Mouse (Mus musculus) left cerebral cortex, postnatal 4 days (tissue): Measurements from ENCODE around the gene Gm20481. TPM values are rescaled to one million over a fixed set of nuclear protein-coding genes. Genes with fewer than 3 reads are reported as not detected.
A peak's percentile ranks its signal among the peaks of the same experiment; 100 is the strongest.
"Not testable (repeated sequence)": the region's sequence is repeated elsewhere in the genome, so short reads cannot be mapped to it uniquely, and the experiment has no call there.

Experiments used
- DNase-seq: peaks from one replicate; pipeline ENCODE4 v3.0.0-alpha.2; 2022
- intact Hi-C: fragments of 180-260 bp; cut with DNase I; formaldehyde crosslinking; loops from one replicate; pipeline ENCODE4 v1.15.1; 2025
- total RNA-seq, 2 experiments: library from RNA; stranded (reverse); gene quantifications; 2 replicates each; pipeline ENCODE4 v1.2.3; 2021

Gm20481 gene
- not detected for total RNA-seq

GRCm38 (mm10) chr17:34969822-34970221, at the start of gene Gm20481:
Gm20481 (plus strand) TSS chr17:34969912.
- not testable (repeated sequence) for DNase-seq

GRCm38 (mm10) chr17:34922939-34923338, 46.8 kb upstream of the Gm20481 start:
- intact Hi-C loops, result no loop called here
- DNase-seq, result no peak

More at GRCm38 (mm10) chr17:34969822-34970221, at the start of gene Gm20481:
- intact Hi-C loops, result not testable (repeated sequence)

- no peak for DNase-seq
- intact Hi-C loops, result no loop called here
Observed at GRCm38 (mm10) chr17:34924258-34924657, 45.5 kb upstream of the Gm20481 start.

GRCm38 (mm10) chr17:34927306-34928019, 42.2 kb upstream of the Gm20481 start:
- intact Hi-C loops, result no loop called here
- DNase-seq, result no peak

- intact Hi-C loops, result no loop called here
Observed at GRCm38 (mm10) chr17:34928841-34929240, 40.9 kb upstream of the Gm20481 start.

GRCm38 (mm10) chr17:34931061-34931734, 38.5 kb upstream of the Gm20481 start, which contains the start of gene Neu1:
Neu1 (plus strand) TSS chr17:34931253.
- peak; percentile 99 for DNase-seq
- intact Hi-C loops, result no loop called here

More at GRCm38 (mm10) chr17:34928841-34929240, 40.9 kb upstream of the Gm20481 start:
- DNase-seq, result no peak

GRCm38 (mm10) chr17:34931735-34932098, 38.0 kb upstream of the Gm20481 start:
- intact Hi-C loops, result loop anchor here (2.0 kb wide), 1 partner anchor 71 kb away; no protein-coding TSS in a partner anchor
- DNase-seq, result no peak

- intact Hi-C loops, result loop anchor here (2.0 kb wide), 1 partner anchor 71 kb away; no protein-coding TSS in a partner anchor
- no peak for DNase-seq
Observed at GRCm38 (mm10) chr17:34932287-34932686, 37.4 kb upstream of the Gm20481 start.

- intact Hi-C loops, result no loop called here
- no peak for DNase-seq
Observed at GRCm38 (mm10) chr17:34934031-34934430, 35.7 kb upstream of the Gm20481 start.

- DNase-seq, result no peak
- intact Hi-C loops, result no loop called here
Observed at GRCm38 (mm10) chr17:34934830-34935229, 34.9 kb upstream of the Gm20481 start.

- no peak for DNase-seq
- intact Hi-C loops, result no loop called here
Observed at GRCm38 (mm10) chr17:34937960-34938505, 31.7 kb upstream of the Gm20481 start.

- intact Hi-C loops, result no loop called here
- DNase-seq, result no peak
Observed at GRCm38 (mm10) chr17:34941344-34942041, 28.2 kb upstream of the Gm20481 start.

GRCm38 (mm10) chr17:34943128-34943815, 26.4 kb upstream of the Gm20481 start:
- intact Hi-C loops, result no loop called here

GRCm38 (mm10) chr17:34944362-34944761, 25.4 kb upstream of the Gm20481 start:
- intact Hi-C loops, result no loop called here
- no peak for DNase-seq

More at GRCm38 (mm10) chr17:34943128-34943815, 26.4 kb upstream of the Gm20481 start:
- DNase-seq, result no peak

GRCm38 (mm10) chr17:34946486-34947140, 23.1 kb upstream of the Gm20481 start:
- DNase-seq, result no peak
- intact Hi-C loops, result no loop called here

GRCm38 (mm10) chr17:34947606-34948005, 22.1 kb upstream of the Gm20481 start:
- DNase-seq, result no peak
- intact Hi-C loops, result no loop called here

GRCm38 (mm10) chr17:34948721-34949552, 20.8 kb upstream of the Gm20481 start:
- intact Hi-C loops, DNase-seq: not testable (repeated sequence)

GRCm38 (mm10) chr17:34949553-34949969, 20.2 kb upstream of the Gm20481 start:
- intact Hi-C loops, result no loop called here
- DNase-seq, result no peak
